Mouse (Mus musculus) embryonic facial prominence, embryonic 15.5 days (tissue): ENCODE measurements around the gene Rab40b. TPM values are rescaled to one million over a fixed set of nuclear protein-coding genes. Genes with fewer than 3 reads are reported as not detected.

Experiments
- ATAC-seq: fragments of 200-750 bp; cut with Nextera tagmentation; 2 replicates; pipeline ENCODE4 v1.8.0; 2017; ENCODE audit warnings: low read depth, moderate TSS enrichment; ENCODE audit not compliant: insufficient number of reproducible peaks, low FRiP score, low TSS enrichment
- H3K27ac ChIP-seq: fragments of 300-500 bp; sonication (generic); replicated peaks from 2 replicates; pipeline ENCODE4 v1.5.1; 2015; ENCODE audit warnings: mild to moderate bottlenecking, inconsistent platforms
- H3K27me3 ChIP-seq: fragments of 300-500 bp; sonication (generic); 2 replicates; pipeline ENCODE4 v1.6.1; 2015; ENCODE audit warnings: inconsistent platforms
- H3K36me3 ChIP-seq: fragments of 300-500 bp; sonication (generic); 2 replicates; pipeline ENCODE4 v1.6.1; 2015; ENCODE audit warnings: mild to moderate bottlenecking, inconsistent platforms
- H3K4me1 ChIP-seq: fragments of 300-500 bp; sonication (generic); 2 replicates; pipeline ENCODE4 v1.6.1; 2015; ENCODE audit warnings: inconsistent platforms
- H3K4me2 ChIP-seq: fragments of 300-500 bp; sonication (generic); replicated peaks from 2 replicates; pipeline ENCODE4 v1.6.1; 2015; ENCODE audit warnings: mild to moderate bottlenecking, inconsistent platforms
- H3K4me3 ChIP-seq: fragments of 300-500 bp; sonication (generic); replicated peaks from 2 replicates; pipeline ENCODE4 v1.5.1; 2015; ENCODE audit warnings: mild to moderate bottlenecking, inconsistent platforms
- H3K9ac ChIP-seq: fragments of 300-500 bp; sonication (generic); 2 replicates; pipeline ENCODE4 v1.6.1; 2015; ENCODE audit warnings: inconsistent platforms
- H3K9me3 ChIP-seq: fragments of 300-500 bp; sonication (generic); replicated peaks from 2 replicates; pipeline ENCODE4 v1.6.1; 2016; ENCODE audit warnings: inconsistent platforms
- WGBS: fragments of 180-500 bp; shearing (Covaris S2); methylation state at CpG from one replicate; pipeline ENCODE4 v1.1.7; 2015; 5-methylcytosine and 5-hydroxymethylcytosine counted together
- polyA plus RNA-seq: library from polyadenylated mRNA; unstranded; fragments of >200 nt; fragmentation: Nextera tagmentation; extraction: Ambion mirVana; gene quantifications from 2 replicates; pipeline ENCODE4 v1.2.1, GENCODE M21; 2015

Rab40b gene
- polyA plus RNA-seq, 1 experiment from 2014 or later, result 25.9 TPM

- no peaks in the 10 kb centered on the region for H3K9me3 ChIP-seq
- no peak overlapping the region for H3K4me3 ChIP-seq
- WGBS, result 80% methylated on average over 5 of the region's 5 CpGs
- no peak overlapping the region for H3K4me2 ChIP-seq
- H3K36me3 ChIP-seq, result no peaks in the 10 kb centered on the region
- no peak overlapping the region for H3K9ac ChIP-seq
- no peaks in the 10 kb centered on the region for H3K27me3 ChIP-seq
- ATAC-seq, result no peak
- H3K4me1 ChIP-seq, result no peaks in the 10 kb centered on the region
- H3K27ac ChIP-seq, result no peak overlapping the region
These were observed 26.7 kb upstream of the Rab40b start for GRCm38 (mm10) chr11:121414762-121415161.

- Histone ChIP-seq H3K4me3 (no peak overlapping the region), H3K9me3 (no peaks in the 10 kb centered on the region), H3K27me3 (peaks cover 2% of the 10 kb centered on the region; the same call in 1 of the 2 replicates), H3K4me1 (no peaks in the 10 kb centered on the region), H3K36me3 (no peaks in the 10 kb centered on the region), H3K27ac (no peak overlapping the region), H3K4me2 (no peak overlapping the region), H3K9ac (no peak overlapping the region)
- WGBS, result 63% methylated on average over 3 of the region's 3 CpGs
- no peak for ATAC-seq
These were observed 19.5 kb upstream of the Rab40b start for GRCm38 (mm10) chr11:121407366-121408155.

DNA sequence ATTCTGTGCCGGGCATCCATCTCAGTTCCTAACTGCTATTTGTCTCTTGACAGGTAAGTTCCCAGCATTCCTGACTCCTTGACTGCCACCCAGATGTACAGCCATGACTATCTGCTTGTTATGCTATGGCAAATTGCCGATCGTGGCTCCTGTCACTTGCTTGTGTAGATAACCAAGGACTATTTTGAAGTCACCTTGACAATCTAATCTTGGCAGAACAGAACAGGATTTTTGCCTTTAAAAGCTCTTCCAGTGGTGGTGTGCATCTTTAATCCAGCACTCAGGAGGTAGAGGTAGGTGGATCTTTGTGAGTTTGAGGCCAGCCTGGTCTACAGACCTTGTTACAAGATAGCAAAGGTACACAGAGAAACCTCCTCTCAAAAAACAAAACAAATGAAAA lies 4.4 kb upstream of the Rab40b start:
- no peak overlapping the region for H3K4me3 ChIP-seq
- H3K9me3 ChIP-seq, result no peaks in the 10 kb centered on the region
- H3K4me2 ChIP-seq, result no peak overlapping the region
- 86% methylated on average over 3 of the region's 3 CpGs for WGBS
- no peaks in the 10 kb centered on the region for H3K36me3 ChIP-seq
- no peaks in the 10 kb centered on the region for H3K27me3 ChIP-seq
- ATAC-seq, result no peak
- peaks cover 2% of the 10 kb centered on the region; the same call in 1 of the 2 replicates for H3K4me1 ChIP-seq
- H3K27ac ChIP-seq, result no peak overlapping the region
- no peak overlapping the region for H3K9ac ChIP-seq

DNA sequence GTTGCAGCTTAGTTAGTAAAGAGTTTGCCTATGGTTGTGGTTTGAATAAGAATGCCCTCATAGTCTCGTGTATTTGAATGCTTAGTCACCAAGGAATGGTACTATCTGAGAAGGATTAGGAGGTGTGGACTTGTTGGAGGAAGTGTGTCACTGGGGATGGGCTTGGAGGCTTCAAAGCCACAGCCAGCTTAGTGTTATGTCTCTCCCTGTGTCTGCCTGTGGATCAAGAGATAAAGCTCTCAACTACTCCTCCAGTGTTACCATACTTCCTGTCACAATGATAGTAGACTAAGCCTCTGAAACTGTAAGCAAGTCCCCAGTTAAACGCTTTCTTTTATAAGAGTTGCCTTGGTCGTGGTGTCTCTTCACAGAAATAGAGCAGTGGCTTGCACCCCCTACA lies 2.7 kb upstream of the Rab40b start:
- H3K9ac ChIP-seq, result no peak overlapping the region
- no peak overlapping the region for H3K4me3 ChIP-seq
- H3K27ac ChIP-seq, result no peak overlapping the region
- WGBS, result 59% methylated on average over 3 of the region's 3 CpGs
- H3K27me3 ChIP-seq, result no peaks in the 10 kb centered on the region
- no peak overlapping the region for H3K4me2 ChIP-seq
- H3K4me1 ChIP-seq, result peaks cover 10% of the 10 kb centered on the region
- no peaks in the 10 kb centered on the region for H3K9me3 ChIP-seq
- H3K36me3 ChIP-seq, result no peaks in the 10 kb centered on the region
- no peak for ATAC-seq

GRCm38 (mm10) chr11:121388554-121388945 lies 499 bp upstream of the Rab40b start:
- Histone ChIP-seq H3K4me1 (peaks cover 10% of the 10 kb centered on the region), H3K4me3 (peak overlapping the region; percentile 76), H3K27me3 (no peaks in the 10 kb centered on the region), H3K27ac (peak overlapping the region; percentile 31; the same call in 1 of the 2 replicates), H3K4me2 (peak overlapping the region; percentile 92), H3K9me3 (no peaks in the 10 kb centered on the region), H3K36me3 (no peaks in the 10 kb centered on the region), H3K9ac (no peak overlapping the region)
- ATAC-seq, result no peak
- WGBS, result 7% methylated on average over 6 of the region's 6 CpGs

GRCm38 (mm10) chr11:121380294-121380693 lies 7.8 kb downstream of the Rab40b start:
- no peaks in the 10 kb centered on the region for H3K9me3 ChIP-seq
- no peaks in the 10 kb centered on the region for H3K4me1 ChIP-seq
- H3K9ac ChIP-seq, result no peak overlapping the region
- no peak overlapping the region for H3K27ac ChIP-seq
- WGBS, result 70% methylated on average over 6 of the region's 6 CpGs
- no peak overlapping the region for H3K4me2 ChIP-seq
- H3K4me3 ChIP-seq, result no peak overlapping the region
- ATAC-seq, result no peak
- no peaks in the 10 kb centered on the region for H3K27me3 ChIP-seq
- H3K36me3 ChIP-seq, result no peaks in the 10 kb centered on the region

DNA sequence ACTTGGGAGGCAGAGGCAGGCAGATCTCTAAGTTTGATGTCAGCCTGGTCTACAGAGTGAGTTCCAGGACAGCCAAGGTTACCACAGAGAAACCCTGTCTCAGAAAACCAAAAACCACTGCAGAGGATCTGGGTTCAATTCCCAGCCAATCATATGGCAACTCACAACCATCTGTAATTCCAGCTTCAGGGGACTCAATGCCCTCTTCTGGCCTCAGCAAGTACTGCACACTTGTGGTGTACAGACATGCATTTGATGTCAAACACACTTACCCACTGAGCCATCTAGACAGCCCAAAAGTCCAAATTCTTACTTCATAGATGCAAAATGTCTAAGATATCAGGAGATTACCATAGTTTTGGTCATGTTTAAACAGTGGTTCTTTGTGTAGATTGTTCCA lies 9.4 kb downstream of the Rab40b start:
- no peaks in the 10 kb centered on the region for H3K4me1 ChIP-seq

DNA sequence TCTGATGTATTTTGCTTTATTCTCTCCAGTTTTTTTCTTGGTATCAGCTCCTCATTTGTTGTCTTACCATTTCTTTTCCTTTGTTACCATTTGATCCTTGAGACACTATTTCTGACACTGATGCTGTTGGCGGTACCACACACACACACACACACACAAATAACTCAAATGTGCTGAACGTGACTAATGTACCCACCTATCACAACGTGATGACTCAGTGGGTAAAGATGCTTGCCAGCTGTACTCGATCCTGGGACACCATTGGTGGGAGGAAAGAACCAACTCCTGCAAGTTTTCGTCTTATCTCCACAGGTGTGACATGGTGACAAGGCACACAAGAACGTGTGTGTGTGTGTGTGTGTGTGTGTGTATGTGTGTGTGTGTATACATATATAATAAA lies 14.7 kb downstream of the Rab40b start:
- Histone ChIP-seq H3K27ac (no peak overlapping the region), H3K4me1 (no peaks in the 10 kb centered on the region)

More for the DNA sequence above, 9.4 kb downstream of the Rab40b start:
- H3K36me3 ChIP-seq, result no peaks in the 10 kb centered on the region
- H3K4me3 ChIP-seq, result no peak overlapping the region
- H3K9me3 ChIP-seq, result no peaks in the 10 kb centered on the region
- H3K9ac ChIP-seq, result no peak overlapping the region
- no peak overlapping the region for H3K27ac ChIP-seq
- no peaks in the 10 kb centered on the region for H3K27me3 ChIP-seq
- no peak overlapping the region for H3K4me2 ChIP-seq
- ATAC-seq, result no peak

DNA sequence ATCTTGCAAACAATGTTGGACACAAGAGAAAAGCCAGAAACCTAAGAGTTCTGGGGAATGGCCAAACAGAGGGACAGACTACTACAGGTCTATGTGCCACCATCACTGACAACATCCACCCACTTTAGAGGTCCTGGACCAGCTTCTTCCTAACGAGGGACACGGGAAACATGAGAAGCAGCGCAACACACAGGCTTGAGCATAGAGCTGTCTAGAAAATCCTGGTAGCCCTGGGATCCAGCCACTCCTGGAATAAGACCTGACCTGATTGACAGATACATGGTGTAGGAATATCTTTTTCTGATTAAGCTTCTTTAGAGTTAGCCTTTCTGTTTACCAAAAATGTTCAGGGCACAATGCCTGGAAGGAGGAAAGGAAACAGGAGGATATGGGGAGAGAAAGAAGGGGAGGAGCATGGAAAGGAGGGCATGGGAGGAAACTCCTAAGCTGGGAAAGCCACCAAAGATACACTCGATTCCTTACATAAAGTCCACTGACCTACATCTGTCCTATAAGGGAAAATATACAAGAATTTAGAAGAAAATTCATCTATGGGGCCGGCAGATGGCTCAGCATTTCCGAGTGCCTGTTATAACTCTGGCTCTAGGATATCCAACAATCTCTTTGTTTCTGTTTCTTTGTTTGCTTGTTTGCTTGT lies 17.6 kb downstream of the Rab40b start:
- ATAC-seq, result no peak
- H3K27me3 ChIP-seq, result no peaks in the 10 kb centered on the region
- WGBS, result 73% methylated on average over 6 of the region's 6 CpGs

More for the DNA sequence above, 14.7 kb downstream of the Rab40b start:
- 69% methylated on average over 6 of the region's 6 CpGs for WGBS
- Histone ChIP-seq H3K27me3 (no peaks in the 10 kb centered on the region), H3K9me3 (no peaks in the 10 kb centered on the region), H3K9ac (no peak overlapping the region), H3K4me2 (no peak overlapping the region), H3K36me3 (no peaks in the 10 kb centered on the region), H3K4me3 (no peak overlapping the region)
- no peak for ATAC-seq

GRCm38 (mm10) chr11:121369622-121370021 lies 18.4 kb downstream of the Rab40b start:
- no peak overlapping the region for H3K4me2 ChIP-seq
- no peak for ATAC-seq
- no peak overlapping the region for H3K9ac ChIP-seq
- H3K4me1 ChIP-seq, result peaks cover 14% of the 10 kb centered on the region
- H3K27ac ChIP-seq, result no peak overlapping the region
- no peaks in the 10 kb centered on the region for H3K27me3 ChIP-seq
- no peaks in the 10 kb centered on the region for H3K36me3 ChIP-seq
- H3K9me3 ChIP-seq, result no peaks in the 10 kb centered on the region
- WGBS, result 59% methylated on average over 6 of the region's 6 CpGs
- H3K4me3 ChIP-seq, result no peak overlapping the region

More for the DNA sequence above, 17.6 kb downstream of the Rab40b start:
- Histone ChIP-seq H3K4me2 (no peak overlapping the region), H3K4me1 (peaks cover 14% of the 10 kb centered on the region), H3K4me3 (no peak overlapping the region), H3K9me3 (no peaks in the 10 kb centered on the region), H3K9ac (no peak overlapping the region), H3K27ac (no peak overlapping the region), H3K36me3 (no peaks in the 10 kb centered on the region)

GRCm38 (mm10) chr11:121368731-121369130 lies 19.3 kb downstream of the Rab40b start:
- H3K36me3 ChIP-seq, result no peaks in the 10 kb centered on the region
- no peak overlapping the region for H3K4me2 ChIP-seq
- no peak overlapping the region for H3K27ac ChIP-seq
- 51% methylated on average over 1 of the region's 1 CpGs for WGBS
- no peak overlapping the region for H3K9ac ChIP-seq
- H3K9me3 ChIP-seq, result no peaks in the 10 kb centered on the region
- H3K4me1 ChIP-seq, result peaks cover 14% of the 10 kb centered on the region
- ATAC-seq, result no peak
- no peak overlapping the region for H3K4me3 ChIP-seq
- H3K27me3 ChIP-seq, result no peaks in the 10 kb centered on the region
